Mouse (Mus musculus): ENCODE results near the gene Lamc1. TPM values are rescaled to one million over a fixed set of nuclear protein-coding genes. Genes with fewer than 3 reads are reported as not detected.
A peak's percentile ranks its signal among the peaks of the same experiment; 100 is the strongest.

Lamc1 gene
- polyA plus RNA-seq, 1 experiment from 2014 or later, result 28.4 TPM

- H3K27me3 ChIP-seq (replicated peaks; ENCODE audit: low read depth, poor library complexity, severe bottlenecking), result no peaks in the 10 kb centered on the region
- H3K27ac ChIP-seq (replicated peaks), result no peak overlapping the region
- H3K4me1 ChIP-seq, result peaks cover 37% of the 10 kb centered on the region
- H3K9me3 ChIP-seq, result no peaks in the 10 kb centered on the region
- WGBS, result 74% methylated on average over 7 of the region's 7 CpGs
- H3K4me3 ChIP-seq, result no peak overlapping the region
- H3K36me3 ChIP-seq (replicated peaks), result peaks cover 28% of the 10 kb centered on the region
- DNase-seq (ENCODE audit: low spot score), result no peak
Measured at GRCm38 (mm10) chr1:153326226-153326625, 6.4 kb downstream of the Lamc1 start.

- 85% methylated on average over 12 of the region's 12 CpGs for WGBS
- Histone ChIP-seq H3K4me1 (peaks cover 31% of the 10 kb centered on the region), H3K4me3 (no peak overlapping the region), H3K27ac (replicated peaks) (no peak overlapping the region), H3K36me3 (replicated peaks) (peaks cover 29% of the 10 kb centered on the region), H3K27me3 (replicated peaks; ENCODE audit: low read depth, poor library complexity, severe bottlenecking) (no peaks in the 10 kb centered on the region), H3K9me3 (no peaks in the 10 kb centered on the region)
- no peak for DNase-seq (ENCODE audit: low spot score)
Measured at GRCm38 (mm10) chr1:153321404-153321803, 11.2 kb downstream of the Lamc1 start.

- Histone ChIP-seq H3K27ac (replicated peaks) (no peak overlapping the region), H3K4me1 (peaks cover 31% of the 10 kb centered on the region), H3K9me3 (no peaks in the 10 kb centered on the region), H3K27me3 (replicated peaks; ENCODE audit: low read depth, poor library complexity, severe bottlenecking) (no peaks in the 10 kb centered on the region), H3K36me3 (replicated peaks) (peaks cover 23% of the 10 kb centered on the region), H3K4me3 (no peak overlapping the region)
- no peak for DNase-seq (ENCODE audit: low spot score)
- 59% methylated on average over 6 of the region's 6 CpGs for WGBS
Measured at GRCm38 (mm10) chr1:153320554-153321147, 11.9 kb downstream of the Lamc1 start.

- H3K36me3 ChIP-seq (replicated peaks), result peaks cover 19% of the 10 kb centered on the region
- no peaks in the 10 kb centered on the region for H3K9me3 ChIP-seq
- H3K4me3 ChIP-seq, result no peak overlapping the region
- no peak overlapping the region for H3K27ac ChIP-seq (replicated peaks)
- H3K4me1 ChIP-seq, result peaks cover 31% of the 10 kb centered on the region
- DNase-seq (ENCODE audit: low spot score), result no peak
- 73% methylated on average over 4 of the region's 4 CpGs for WGBS
- H3K27me3 ChIP-seq (replicated peaks; ENCODE audit: low read depth, poor library complexity, severe bottlenecking), result no peaks in the 10 kb centered on the region
Measured at GRCm38 (mm10) chr1:153320121-153320520, 12.5 kb downstream of the Lamc1 start.

GRCm38 (mm10) chr1:153318741-153319140, 13.8 kb downstream of the Lamc1 start:
- Histone ChIP-seq H3K27me3 (replicated peaks; ENCODE audit: low read depth, poor library complexity, severe bottlenecking) (no peaks in the 10 kb centered on the region), H3K36me3 (replicated peaks) (peaks cover 16% of the 10 kb centered on the region; the same call in 1 of the 2 replicates), H3K27ac (replicated peaks) (no peak overlapping the region), H3K4me3 (no peak overlapping the region), H3K4me1 (peaks cover 30% of the 10 kb centered on the region), H3K9me3 (no peaks in the 10 kb centered on the region)
- DNase-seq (ENCODE audit: low spot score), result no peak
- WGBS, result 91% methylated on average over 1 of the region's 1 CpGs

GRCm38 (mm10) chr1:153318287-153318686, 14.3 kb downstream of the Lamc1 start:
- Histone ChIP-seq H3K9me3 (no peaks in the 10 kb centered on the region), H3K27ac (replicated peaks) (no peak overlapping the region), H3K4me1 (peaks cover 27% of the 10 kb centered on the region), H3K4me3 (no peak overlapping the region), H3K36me3 (replicated peaks) (peaks cover 18% of the 10 kb centered on the region; the same call in 1 of the 2 replicates), H3K27me3 (replicated peaks; ENCODE audit: low read depth, poor library complexity, severe bottlenecking) (no peaks in the 10 kb centered on the region)
- DNase-seq (ENCODE audit: low spot score), result no peak
- 93% methylated on average over 7 of the region's 7 CpGs for WGBS

- Histone ChIP-seq H3K27ac (replicated peaks) (0 out of 2 replicates have a peak overlapping the region, but pooled peaks have one; percentile 10), H3K4me1 (peaks cover 27% of the 10 kb centered on the region), H3K4me3 (no peak overlapping the region), H3K36me3 (replicated peaks) (peaks cover 18% of the 10 kb centered on the region; the same call in 1 of the 2 replicates), H3K27me3 (replicated peaks; ENCODE audit: low read depth, poor library complexity, severe bottlenecking) (no peaks in the 10 kb centered on the region), H3K9me3 (no peaks in the 10 kb centered on the region)
- 72% methylated on average over 16 of the region's 16 CpGs for whole genome bisulfite sequencing
- DNase-seq (ENCODE audit: low spot score), result no peak
Measured at GRCm38 (mm10) chr1:153317486-153318260, 14.9 kb downstream of the Lamc1 start.

- Histone ChIP-seq H3K27me3 (replicated peaks; ENCODE audit: low read depth, poor library complexity, severe bottlenecking) (no peaks in the 10 kb centered on the region), H3K36me3 (replicated peaks) (peaks cover 18% of the 10 kb centered on the region; the same call in 1 of the 2 replicates), H3K4me1 (peaks cover 27% of the 10 kb centered on the region), H3K27ac (replicated peaks) (no peak overlapping the region), H3K9me3 (no peaks in the 10 kb centered on the region), H3K4me3 (no peak overlapping the region)
- DNase-seq (ENCODE audit: low spot score), result no peak
- 62% methylated on average over 8 of the region's 8 CpGs for WGBS
Measured at GRCm38 (mm10) chr1:153316956-153317355, 15.6 kb downstream of the Lamc1 start.

GRCm38 (mm10) chr1:153316286-153316685, 16.3 kb downstream of the Lamc1 start:
- no peak overlapping the region for H3K27ac ChIP-seq (replicated peaks)
- peaks cover 18% of the 10 kb centered on the region; the same call in 1 of the 2 replicates for H3K36me3 ChIP-seq (replicated peaks)
- H3K9me3 ChIP-seq, result no peaks in the 10 kb centered on the region
- H3K4me1 ChIP-seq, result peaks cover 26% of the 10 kb centered on the region
- DNase-seq (ENCODE audit: low spot score), result no peak
- H3K4me3 ChIP-seq, result no peak overlapping the region
- no peaks in the 10 kb centered on the region for H3K27me3 ChIP-seq (replicated peaks; ENCODE audit: low read depth, poor library complexity, severe bottlenecking)

GRCm38 (mm10) chr1:153315121-153315520, 17.5 kb downstream of the Lamc1 start:
- Histone ChIP-seq H3K27ac (replicated peaks) (no peak overlapping the region), H3K9me3 (no peaks in the 10 kb centered on the region), H3K36me3 (replicated peaks) (peaks cover 18% of the 10 kb centered on the region; the same call in 1 of the 2 replicates), H3K4me3 (no peak overlapping the region), H3K4me1 (peaks cover 15% of the 10 kb centered on the region), H3K27me3 (replicated peaks; ENCODE audit: low read depth, poor library complexity, severe bottlenecking) (no peaks in the 10 kb centered on the region)
- DNase-seq (ENCODE audit: low spot score), result no peak
- WGBS, result 95% methylated on average over 6 of the region's 6 CpGs

- Histone ChIP-seq H3K36me3 (replicated peaks) (peaks cover 13% of the 10 kb centered on the region; the same call in 1 of the 2 replicates), H3K4me3 (no peak overlapping the region), H3K9me3 (no peaks in the 10 kb centered on the region), H3K27me3 (replicated peaks; ENCODE audit: low read depth, poor library complexity, severe bottlenecking) (no peaks in the 10 kb centered on the region), H3K4me1 (peaks cover 27% of the 10 kb centered on the region), H3K27ac (replicated peaks) (no peak overlapping the region)
- 93% methylated on average over 5 of the region's 5 CpGs for WGBS
- DNase-seq (ENCODE audit: low spot score), result no peak
Measured at GRCm38 (mm10) chr1:153312992-153313391, 19.6 kb downstream of the Lamc1 start.

GRCm38 (mm10) chr1:153310190-153310589, 22.4 kb downstream of the Lamc1 start:
- Histone ChIP-seq H3K27ac (replicated peaks) (no peak overlapping the region), H3K36me3 (replicated peaks) (peaks cover 10% of the 10 kb centered on the region; the same call in 1 of the 2 replicates), H3K4me1 (peaks cover 24% of the 10 kb centered on the region), H3K9me3 (no peaks in the 10 kb centered on the region), H3K27me3 (replicated peaks; ENCODE audit: low read depth, poor library complexity, severe bottlenecking) (no peaks in the 10 kb centered on the region), H3K4me3 (no peak overlapping the region)
- no peak for DNase-seq (ENCODE audit: low spot score)
- WGBS, result 89% methylated on average over 5 of the region's 5 CpGs

GRCm38 (mm10) chr1:153309310-153309709, 23.3 kb downstream of the Lamc1 start:
- H3K4me3 ChIP-seq, result no peak overlapping the region
- H3K4me1 ChIP-seq, result peaks cover 24% of the 10 kb centered on the region
- H3K27me3 ChIP-seq (replicated peaks; ENCODE audit: low read depth, poor library complexity, severe bottlenecking), result no peaks in the 10 kb centered on the region
- H3K9me3 ChIP-seq, result no peaks in the 10 kb centered on the region
- peaks cover 10% of the 10 kb centered on the region; the same call in 1 of the 2 replicates for H3K36me3 ChIP-seq (replicated peaks)
- no peak overlapping the region for H3K27ac ChIP-seq (replicated peaks)
- 79% methylated on average over 4 of the region's 4 CpGs for whole genome bisulfite sequencing
- DNase-seq (ENCODE audit: low spot score), result no peak

All from embryonic facial prominence, embryonic 10.5 days (tissue).